Mouse (Mus musculus) gastrocnemius, postnatal 4 days (tissue): Measurements from ENCODE around the gene Usp30. TPM values are rescaled to one million over a fixed set of nuclear protein-coding genes. Genes with fewer than 3 reads are reported as not detected.

Source experiments
- DNase-seq, 2 experiments: peaks; one replicate each; pipeline ENCODE4 v3.0.0; 2021 to 2022; ENCODE audit warnings: low spot score in 2 of 2, mixed read lengths in 2 of 2
- total RNA-seq, 2 experiments: library from RNA; stranded (reverse); gene quantifications; 2 replicates each; pipeline ENCODE4 v1.2.3; 2021

Usp30 gene
- total RNA-seq, 2 experiments from 2014 or later: 12.9 to 13.6 TPM

GRCm38 (mm10) chr5:114126499-114127244 is 61.4 kb downstream of the Usp30 start:
- no peak for DNase-seq

DNA sequence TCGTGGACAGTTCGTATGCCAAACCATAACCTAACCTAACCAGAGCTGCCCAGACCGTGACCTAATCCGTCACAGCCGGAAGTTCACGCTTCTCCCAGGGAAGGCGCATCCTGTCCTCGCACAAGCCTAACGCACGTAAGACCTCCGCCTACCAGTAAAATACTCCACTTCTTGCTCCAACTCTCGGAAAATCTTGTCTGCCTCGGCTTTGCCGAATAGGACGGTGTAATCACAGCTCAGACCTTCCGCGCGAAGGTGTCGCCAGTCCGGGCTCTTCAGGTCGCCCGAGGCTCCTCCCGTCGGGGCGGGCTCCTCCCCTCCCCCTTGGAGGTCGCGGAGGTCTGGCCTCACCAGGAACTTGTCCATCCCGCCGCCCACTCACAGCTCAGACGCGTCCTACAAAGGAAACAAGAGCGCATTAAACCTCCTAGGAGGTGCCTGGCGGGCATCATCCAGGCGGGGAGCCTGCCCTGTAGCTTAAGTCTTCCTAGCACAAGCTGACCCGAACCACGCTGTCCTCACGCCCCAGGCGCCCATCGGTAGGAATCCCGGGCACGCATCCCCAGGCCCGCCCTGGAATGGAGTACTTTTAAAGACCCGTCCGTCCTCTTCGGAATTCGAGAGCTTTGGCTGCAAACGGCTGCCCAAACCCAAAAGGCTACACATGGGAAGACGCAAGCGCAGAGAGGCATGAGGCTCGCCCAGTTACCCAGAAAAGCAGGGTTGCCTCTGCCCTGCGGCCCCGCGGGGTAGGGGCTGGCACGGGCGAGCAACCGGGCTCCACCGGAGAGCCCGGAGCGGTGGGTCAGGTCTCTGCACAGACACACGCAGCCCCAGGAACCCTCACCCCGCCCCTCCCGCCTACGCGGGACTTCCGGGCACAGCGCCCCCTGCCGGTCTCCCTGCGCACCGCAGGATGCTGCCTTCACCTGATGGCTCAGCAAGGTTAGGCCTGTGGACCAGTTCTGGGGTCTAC is 62.4 kb downstream of the Usp30 start, which contains the start of gene Alkbh2:
Gene Alkbh2, minus strand, starts transcription at position 845 of the 976 bp plus-strand sequence.
- DNase-seq: peak; percentile 78 to 83

DNA sequence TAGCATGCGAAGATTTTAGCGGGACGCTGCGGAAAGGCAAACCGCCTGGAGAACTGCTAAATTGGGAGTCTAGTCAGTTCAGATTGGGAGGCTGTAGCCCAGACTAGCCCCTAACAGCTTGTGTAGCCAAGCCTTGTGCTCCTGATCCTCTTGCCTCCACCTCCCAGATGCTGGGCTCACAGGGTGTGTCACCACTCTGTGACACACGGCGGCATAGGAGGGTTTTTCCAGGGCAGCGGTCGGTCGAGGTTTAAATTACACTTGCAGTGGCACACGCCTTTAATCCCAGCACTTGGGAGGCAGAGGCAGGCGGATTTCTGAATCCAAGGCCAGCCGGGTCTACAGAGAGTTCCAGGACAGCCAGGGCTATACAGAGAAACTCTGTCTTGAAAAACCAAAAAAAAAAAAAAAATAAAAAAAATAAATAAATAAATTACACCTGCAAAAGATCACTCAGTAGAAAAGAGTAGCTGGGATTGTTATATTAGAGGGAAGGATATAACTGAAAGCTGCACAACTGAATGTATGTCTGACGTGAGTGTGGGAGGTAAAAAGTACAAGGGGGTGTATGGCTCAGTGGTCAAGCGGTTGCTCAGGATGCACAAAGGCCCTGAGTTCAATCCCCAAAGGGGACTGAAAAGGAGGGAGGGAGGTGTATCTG is 64.4 kb downstream of the Usp30 start:
- DNase-seq: no peak

DNA sequence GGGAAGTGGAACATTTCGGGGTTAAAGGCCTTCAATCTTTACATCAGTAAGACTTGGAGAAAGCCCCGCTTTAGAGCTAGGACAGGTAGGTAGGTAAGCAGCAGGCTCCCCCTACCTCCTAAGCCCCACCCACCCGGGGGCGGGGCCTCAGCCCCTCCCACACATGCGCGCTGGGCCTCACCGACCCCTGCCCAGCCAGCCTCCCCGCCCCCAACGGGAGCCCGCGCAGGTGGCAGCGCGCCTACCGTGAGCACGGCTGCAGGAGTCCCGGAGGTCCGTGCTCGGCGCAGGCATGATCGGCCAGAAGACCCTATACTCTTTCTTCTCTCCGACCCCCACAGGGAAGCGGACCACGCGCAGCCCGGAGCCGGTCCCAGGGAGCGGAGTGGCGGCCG is 64.9 kb downstream of the Usp30 start, which contains the start of gene Ung:
Gene Ung, plus strand, starts transcription at position 176 of the 395 bp plus-strand sequence.
- peak; percentile 35 for DNase-seq

- peak; percentile 89 to 94 for DNase-seq
Measured at GRCm38 (mm10) chr5:114130698-114131520, 65.6 kb downstream of the Usp30 start.

- peak in 1 of 2 experiments; percentile 64 for DNase-seq
Measured at GRCm38 (mm10) chr5:114131521-114131840, 66.2 kb downstream of the Usp30 start.

DNA sequence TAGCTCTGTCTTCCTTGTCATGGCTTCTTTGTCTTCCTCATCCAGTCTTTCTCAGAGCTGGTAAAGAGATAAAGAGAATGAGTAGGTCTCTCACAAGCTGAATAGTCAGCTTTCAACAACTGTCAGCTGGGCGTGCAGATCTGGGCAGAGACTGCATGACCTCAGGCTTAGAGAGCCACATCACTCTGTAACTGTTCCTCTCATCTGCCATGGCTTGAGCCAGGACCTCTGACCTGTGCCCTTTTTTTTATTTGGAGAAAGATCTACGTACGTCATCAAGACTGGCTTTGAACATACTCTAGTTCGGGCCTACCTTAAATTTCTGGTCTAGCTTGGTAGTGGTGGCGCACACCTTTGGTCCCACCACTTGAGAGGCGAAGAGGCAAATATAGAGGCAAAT is 67.6 kb downstream of the Usp30 start:
- no peak for DNase-seq

- DNase-seq: peak in 1 of 2 experiments; percentile 60
Measured at GRCm38 (mm10) chr5:114134091-114134534, 68.9 kb downstream of the Usp30 start.

DNA sequence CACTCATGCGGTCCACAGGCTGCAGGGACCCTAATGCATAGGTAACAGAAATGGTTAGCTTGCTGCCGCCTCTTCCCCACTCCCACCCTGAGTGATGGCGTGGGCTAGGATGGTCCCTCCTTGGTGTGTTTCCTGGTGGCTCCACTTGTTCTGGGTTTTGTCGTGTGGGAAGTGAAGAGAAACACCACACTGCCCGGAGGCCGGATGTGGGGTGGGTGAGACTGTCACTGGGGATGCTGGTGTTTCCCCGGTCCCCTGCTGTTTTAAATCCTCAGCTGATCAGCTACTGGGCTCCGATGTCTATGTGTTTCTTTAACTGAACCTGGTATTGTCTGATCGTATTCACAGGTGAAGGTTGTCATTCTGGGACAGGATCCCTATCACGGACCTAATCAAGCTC is 70.3 kb downstream of the Usp30 start:
- no peak for DNase-seq

- DNase-seq: no peak
Measured at GRCm38 (mm10) chr5:114137481-114138276, 72.4 kb downstream of the Usp30 start.

GRCm38 (mm10) chr5:114138277-114139164 is 73.3 kb downstream of the Usp30 start:
- DNase-seq: no peak

DNA sequence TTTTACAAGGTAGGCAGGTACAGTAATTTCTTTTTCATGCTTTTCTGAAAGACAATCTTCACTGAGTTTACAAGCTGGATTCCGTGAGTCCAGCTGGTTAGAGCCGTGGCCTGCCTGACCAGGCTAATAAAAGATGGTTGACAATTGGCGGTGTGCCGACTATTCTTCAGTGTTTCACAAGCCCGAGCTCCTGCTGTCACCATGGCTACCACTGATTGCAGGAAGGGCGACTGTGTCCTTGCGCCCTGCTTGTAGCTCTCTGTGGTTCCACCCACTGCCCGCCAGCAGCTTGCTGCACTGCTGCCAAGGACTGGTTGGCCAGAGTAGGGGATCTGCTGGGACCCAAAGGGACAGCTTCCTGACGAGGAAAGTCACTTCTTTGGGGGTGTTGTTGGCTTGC is 73.9 kb downstream of the Usp30 start:
- peak; percentile 37 to 79 for DNase-seq

- DNase-seq: no peak
Measured at GRCm38 (mm10) chr5:114146028-114146888, 81.0 kb downstream of the Usp30 start, which contains the start of gene Acacb. Acacb (plus strand) TSS chr5:114146535.

DNA sequence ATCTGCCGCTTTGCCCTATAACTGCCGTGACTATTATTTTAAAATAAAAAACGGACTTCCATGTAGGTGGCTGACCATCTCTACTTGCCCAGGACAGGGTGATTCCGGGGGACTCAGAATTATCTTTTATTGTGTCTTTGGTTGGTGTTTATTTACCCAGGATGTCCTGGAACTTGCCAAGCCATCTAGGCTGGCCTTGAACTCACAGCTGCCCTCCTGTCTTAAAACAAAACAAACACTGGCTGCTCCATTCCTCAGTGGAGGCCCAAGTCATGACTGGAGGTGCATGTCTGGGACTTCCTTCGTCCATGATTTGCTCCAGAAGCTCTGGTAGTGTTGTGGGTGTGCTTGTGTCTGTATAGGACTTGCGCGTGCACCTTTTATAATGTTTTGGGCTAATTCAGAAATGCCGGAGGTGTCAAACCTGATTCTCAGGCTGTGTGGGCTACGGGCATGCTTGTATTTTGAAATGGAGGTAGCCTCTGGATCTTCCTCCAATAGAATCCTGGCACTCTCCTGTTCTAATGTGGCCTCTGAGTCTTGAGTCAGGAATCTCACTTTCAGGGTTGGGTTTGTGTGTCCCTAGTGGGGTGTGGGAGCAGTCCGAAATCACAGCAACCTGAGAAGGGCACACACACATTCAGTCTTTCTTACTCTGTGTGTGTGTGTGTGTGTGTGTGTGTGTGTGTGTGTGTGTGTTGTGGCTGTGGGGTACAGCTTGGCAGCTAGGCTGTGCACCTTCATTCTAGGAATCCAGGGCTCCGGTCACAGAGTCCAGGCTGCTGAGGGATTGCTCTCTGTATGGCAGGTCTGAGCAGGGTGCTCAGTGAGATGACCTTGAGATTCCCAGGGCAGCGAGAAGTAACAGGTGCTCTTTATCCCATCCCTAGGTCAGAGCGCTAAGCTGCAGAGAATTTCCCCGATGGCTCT is 82.0 kb downstream of the Usp30 start:
- DNase-seq: no peak

- DNase-seq: no peak
Measured at GRCm38 (mm10) chr5:114152359-114153092, 87.3 kb downstream of the Usp30 start.

GRCm38 (mm10) chr5:114153490-114153889 is 88.2 kb downstream of the Usp30 start:
- no peak for DNase-seq
